Mouse (Mus musculus): ENCODE measurements at regions not wholly inside any gene's neighbourhood (a gene's known extent, or its start where the extent isn't known, plus 50 kb on each side); places are given as distances from the start of the nearest gene placed in this dataset.

DNA sequence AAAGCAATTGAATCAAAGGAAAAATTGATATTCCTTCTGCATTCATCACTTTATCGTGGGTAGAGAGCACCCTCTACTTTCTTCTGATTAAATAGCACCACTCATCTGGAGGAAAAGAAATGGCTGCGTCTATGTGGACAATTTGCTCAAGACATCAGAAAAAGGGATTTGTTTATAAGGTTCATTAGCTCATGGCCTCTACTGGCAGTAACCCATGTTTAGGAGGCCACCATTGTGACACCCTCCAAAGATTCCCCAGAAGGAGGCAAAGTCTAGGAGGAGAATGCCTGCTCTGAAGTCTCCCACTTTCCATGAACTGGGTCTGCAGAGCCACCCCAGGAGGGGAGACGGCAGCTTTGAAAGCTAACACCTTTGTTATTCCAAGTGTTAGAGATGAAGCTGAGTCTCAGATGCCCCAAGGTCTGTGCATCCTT is 147.2 kb upstream of the Plscr5 start:
- peak; percentile 3 for DNase-seq

DNA sequence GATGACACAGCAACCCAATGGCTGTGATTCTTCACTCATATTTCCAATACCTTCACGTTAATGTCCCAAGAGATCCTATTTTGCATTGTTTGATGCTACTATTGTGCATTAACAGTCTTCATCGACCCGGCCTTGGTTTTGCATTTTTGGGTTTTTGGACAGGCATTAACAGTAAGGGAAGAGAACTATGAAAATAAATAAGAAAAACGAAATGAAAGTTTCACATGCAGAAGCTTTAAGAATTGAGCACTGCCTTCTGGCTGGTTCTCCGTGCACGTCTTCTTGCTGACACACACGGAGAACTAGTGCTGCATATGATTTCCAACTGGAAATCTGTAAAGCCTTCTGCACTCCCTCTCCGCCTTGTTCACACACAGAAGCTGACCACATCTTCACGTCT is 148.6 kb upstream of the Plscr5 start:
- no peak for DNase-seq

DNA sequence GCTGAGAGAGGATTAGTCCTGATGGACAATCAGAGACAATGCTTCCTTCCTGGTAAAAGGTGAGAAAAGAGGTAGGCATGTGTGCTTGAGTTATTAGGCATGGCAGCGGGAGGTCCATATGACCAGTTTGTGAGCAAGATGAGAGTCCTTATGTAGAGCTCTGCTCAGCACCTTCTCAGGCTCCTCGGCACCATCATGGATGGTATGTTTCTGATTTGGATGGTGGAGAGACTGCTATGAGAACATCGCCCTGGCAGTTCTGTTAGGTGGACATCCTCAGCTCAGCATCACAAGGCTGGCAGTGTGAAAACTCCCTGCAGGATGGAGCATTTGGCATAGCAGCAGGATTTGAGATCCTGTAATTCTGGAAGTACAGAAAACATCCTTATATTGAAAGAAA is 176.2 kb upstream of the Plscr5 start:
- DNase-seq = no peak

DNA sequence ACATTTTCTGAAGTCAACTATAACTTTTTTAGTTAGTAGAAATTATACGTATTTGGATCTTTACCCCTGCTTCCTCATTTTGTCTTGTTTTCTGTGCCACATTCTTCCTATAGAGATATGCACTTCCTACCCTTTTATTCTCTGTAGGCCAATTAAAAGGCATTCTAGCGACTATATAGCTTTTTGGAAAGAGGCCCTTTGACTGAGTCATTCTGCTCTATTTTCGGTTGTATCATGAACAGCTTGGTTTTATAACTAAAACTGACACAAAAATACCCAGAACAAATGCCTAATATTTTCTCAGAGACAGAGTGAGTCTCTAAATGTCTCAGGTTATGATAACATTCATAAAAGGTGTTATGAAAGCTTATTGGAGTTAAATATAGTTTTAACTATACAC is 176.8 kb upstream of the Plscr5 start:
- no peak for DNase-seq

DNA sequence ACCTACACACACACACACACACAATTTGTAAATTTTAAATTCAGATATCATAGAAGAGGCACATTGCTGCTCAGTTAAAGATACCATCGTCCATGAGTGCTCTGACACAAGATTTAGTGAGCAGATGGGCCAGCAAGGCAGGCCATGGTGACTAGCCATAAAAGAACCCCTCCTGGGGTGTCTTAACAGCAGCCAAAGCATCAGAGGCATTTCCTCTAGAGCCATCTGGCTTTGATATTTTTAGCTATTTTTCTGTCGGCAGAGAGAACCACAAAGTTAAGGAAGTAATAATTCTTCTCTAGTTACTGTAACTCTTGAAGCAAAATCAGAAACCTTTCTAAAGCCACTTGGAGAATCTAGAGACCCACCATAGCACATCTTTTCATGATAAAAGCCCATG is 204.5 kb upstream of the Plscr5 start:
- no peak for DNase-seq

DNA sequence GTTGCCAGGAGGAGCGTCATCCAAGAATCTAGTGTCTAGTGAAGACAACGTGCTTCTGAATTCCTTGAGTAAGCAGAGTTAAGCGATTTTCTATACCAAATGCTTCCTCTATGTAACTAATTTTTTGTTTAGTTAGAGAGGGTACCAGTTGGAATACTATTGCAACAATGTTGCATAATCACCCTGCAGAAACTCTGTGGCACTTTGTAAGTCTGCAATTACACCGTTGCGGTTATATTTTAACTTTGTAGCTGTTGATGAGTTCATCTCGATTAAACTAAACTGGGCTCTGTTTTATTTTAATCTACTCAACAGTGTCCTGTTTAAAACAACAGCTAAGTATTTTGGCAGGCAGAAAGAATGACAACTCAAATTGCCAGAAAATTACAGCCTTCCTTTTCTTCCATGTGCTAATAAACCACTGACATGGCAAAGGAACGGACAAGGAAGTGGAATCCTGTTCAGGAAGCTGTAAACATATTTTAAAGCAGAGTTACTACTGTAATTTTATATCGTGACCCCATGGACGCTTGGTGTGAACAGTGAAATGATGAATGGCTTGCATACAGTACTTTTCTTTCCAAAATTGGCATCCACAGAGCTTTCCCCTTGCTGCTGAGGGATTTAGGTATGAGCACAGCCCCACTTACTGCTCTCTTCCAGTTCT is 210.6 kb upstream of the Plscr5 start:
- DNase-seq = peak; percentile 71

DNA sequence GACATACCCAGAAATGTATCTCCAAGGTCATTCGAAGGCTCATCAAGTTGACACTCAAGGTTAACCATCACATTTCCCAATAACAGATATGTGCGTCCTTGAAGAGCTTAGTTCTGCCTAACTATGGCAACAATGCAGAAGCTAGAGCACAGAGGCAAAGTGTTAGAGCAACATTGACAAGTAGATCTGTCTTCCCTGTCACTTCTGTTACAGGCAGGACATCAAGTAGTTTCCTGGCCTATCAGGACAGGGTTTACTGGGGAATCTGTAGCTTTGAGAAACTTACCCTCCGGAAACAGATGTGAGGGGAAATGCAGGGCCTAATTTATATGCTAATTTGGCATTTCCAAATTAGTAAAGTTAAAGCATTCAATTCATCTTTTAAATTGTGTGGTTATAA is 211.2 kb upstream of the Plscr5 start:
- DNase-seq = no peak

DNA sequence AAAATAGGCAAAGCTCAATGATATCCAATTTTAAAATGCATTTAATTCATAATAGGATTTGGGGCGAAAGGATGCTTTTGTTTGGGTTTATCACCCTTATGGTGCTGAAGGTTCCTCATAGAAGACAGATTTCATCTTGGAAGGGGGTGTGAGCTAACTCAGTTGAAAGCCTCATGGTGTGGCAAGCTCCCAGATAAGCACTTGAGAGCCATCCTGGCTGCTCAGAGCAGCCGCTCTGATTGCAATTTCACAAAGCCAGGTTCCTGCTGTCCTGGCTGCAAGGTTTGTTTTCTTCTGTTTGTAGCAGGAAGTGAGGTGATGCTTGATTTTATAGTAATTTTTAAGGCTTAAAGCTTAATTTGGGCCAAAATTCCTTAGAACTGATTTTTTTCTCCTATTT is 228.7 kb upstream of the Plscr5 start:
- DNase-seq = no peak

DNA sequence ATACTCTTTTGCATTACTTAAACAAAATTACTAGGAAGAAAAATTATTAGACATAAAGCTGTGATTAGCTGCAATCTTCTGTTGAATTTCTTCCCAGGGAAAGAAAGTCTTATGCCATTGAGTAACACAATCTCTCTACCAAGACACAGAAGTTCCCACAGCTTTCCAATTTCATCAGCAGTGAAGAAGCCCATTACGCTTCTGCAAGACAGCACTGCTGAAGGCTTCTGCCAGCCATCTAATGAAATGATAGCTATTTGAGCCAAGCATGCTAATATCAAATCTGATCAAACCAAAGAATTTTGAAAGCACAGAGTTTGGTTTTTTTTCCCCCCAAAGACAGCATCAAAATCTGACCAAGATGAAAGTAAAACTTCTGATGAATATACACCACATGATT is 230.0 kb upstream of the Plscr5 start:
- DNase-seq = no peak

DNA sequence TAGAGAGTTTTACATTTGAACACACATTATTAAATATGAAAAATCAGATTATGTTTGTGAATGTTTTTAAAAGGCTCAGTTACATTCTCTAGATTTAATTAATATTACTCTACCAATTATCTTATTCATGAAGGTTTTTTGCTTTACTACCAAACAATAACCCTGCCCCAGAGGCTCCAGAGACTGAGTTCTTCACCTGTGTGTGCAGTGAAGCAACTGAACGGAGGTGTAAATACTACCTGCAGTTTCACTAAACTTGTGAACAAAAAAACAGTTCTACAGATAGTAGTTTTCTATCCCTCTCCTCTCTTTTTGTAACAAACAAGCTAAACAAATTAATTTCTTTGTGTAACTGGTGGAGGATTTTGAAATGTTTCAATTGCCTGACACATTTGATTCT is 231.1 kb upstream of the Plscr5 start:
- DNase-seq = no peak

DNA sequence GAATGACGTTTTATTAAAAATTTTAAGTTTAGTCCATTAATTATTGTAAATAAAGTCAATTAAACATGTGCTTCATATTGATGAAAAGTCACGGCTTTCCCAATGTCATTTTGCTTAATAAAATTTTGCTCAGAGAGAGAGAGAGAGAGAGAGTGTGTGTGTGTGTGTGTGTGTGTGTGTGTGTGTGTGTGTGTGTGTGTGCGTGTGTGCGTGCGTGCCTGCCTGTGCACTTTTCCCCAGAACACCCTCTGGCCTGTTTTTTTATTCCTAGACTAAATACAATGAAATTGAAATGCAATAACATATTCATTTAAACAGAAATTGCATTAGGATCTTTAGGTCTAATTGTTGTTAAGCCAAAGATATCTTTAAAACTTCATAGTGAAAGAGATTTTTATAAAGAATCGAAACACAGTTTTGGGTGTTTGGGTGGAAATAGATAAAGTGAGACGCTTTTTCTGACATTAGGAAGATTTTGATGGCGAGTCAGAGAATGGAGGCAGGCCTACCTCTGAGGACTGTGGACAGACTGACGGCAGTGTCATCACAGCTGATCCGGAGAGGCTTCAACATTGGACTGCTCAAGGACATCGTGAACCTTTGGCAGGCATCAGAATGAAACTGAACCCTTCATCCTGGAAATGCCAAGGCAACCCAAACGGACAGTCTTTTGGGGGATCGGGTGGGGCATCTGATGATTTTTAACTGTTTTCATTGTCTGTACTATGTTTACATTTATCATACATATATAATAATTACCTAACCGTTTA is 232.0 kb upstream of the Plscr5 start:
- no peak for DNase-seq

DNA sequence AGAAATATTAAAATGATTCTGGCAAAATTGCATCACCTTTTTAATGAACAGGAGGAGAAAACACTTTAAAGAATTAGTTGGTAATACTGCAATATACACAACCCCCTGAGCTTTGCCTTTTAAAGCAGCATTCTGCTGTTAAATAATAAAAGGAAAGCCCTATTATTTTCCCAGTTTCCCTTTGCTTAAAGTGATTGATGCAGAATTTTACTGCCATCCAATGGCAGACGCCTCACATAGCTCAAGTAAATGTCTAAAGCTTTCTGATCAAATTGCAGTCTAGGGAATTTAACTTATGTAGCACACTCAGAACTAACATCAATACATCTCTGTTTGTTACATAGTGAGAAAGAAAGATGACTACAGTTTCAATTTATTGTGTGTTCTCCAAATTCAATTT is 233.1 kb upstream of the Plscr5 start:
- no peak for DNase-seq

DNA sequence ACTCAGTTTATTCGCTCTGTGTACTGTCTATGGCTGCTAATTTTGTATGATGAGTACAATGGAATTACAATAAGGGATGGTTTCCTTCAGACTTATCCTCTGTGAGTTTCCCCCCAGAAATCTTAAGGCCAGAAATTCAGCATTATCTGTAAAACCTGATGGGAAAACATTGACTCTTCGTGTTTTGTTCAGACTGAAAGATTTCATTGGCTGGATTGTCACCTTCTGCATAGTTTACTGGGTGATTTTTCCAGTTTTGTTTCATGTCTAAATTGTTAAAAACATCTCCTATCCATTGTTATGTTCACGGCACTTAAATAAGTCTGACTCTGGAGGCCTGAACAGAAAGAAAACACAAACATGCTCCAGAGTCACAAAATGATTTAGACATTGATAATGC is 233.7 kb upstream of the Plscr5 start:
- DNase-seq = no peak

DNA sequence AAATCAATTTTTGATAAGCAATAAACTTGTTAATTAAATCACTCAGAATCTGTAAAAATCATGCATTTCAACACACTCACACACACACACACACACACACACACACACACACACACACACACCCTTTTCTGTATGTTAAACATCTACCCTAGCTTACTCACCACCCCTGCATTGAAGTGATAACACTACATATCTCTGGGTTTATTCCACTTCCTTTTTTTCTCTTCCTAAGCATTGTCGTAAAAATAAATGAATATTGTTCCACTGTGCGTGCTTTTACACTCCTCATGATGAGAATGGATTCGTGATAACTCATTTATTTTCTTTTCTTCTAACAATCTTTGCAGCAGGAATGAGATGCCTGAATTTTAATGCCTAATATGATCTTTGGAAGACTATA is 234.3 kb upstream of the Plscr5 start:
- DNase-seq = no peak

DNA sequence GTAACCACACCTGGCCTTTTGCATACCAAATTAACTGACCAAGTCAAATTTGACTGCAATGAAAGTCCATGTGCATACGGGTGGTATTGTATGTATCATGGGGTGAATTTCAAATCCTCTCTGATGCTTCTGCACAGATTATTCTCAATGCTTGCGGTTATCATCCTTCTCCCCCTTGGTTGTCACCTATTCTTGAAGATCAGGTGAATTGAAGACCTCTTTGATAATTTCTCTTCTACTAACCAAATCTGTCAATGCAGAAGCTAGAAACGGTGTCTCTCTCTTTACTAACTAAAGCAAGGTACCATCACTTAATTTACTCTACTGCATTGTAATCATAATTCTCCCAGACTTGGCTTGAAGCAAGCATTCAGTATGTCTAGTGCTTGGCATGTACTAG is 235.7 kb upstream of the Plscr5 start:
- DNase-seq = no peak

DNA sequence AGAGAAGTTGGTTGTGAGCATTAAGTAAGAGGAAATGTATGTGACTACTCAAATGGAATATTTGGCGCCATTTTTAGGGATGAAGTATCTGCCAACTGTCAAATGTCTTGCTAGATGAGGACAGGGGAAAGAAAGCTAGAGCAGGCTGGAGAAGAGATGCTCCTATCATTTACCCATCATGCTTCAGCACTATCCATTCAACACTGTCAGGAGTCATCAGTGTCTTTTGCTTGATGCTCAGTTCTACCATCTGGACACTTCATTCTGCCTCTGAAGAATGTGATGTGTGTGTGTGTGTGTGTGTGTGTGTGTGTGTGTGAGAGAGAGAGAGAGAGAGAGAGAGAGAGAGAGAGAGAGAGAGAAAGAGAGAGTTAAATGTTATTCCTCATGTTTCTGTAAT is 244.0 kb upstream of the Plscr5 start:
- DNase-seq = no peak

DNA sequence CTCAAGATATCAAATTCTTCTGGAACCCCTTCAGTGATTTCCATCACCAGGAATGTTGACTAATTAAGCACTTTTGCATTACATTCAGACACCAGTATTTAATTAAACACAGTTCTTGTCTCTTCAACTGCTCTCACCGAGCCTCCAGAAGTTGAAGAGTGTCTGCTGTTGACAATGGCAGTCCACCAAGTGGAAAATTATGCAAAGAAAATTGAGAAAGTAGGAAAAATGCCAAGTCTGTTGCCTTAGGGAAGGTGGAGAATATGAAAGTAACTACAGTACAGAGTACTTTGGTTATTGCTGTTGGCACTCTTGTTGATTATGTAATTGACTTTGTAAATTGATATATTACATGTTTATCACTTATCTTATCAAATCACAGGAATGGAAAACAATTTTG is 250.7 kb upstream of the Plscr5 start:
- no peak for DNase-seq

DNA sequence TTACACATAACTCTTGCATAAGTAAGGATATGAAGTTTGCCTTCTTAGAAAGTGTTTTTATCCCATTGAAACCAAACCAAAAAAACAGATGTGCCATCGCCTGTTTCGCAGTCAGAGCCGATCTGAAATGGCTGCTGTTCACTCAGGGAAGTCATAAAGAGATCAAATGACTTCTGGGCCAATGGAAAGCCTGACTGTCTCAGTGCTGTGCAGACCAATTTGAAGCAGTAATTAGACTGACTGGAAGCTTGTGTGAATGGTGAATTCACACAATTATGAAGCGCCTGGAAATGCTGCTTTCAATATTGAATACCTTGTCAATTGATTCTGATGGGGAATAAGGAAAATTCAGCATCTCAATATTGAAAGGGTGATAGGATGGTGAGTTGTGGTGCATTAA is 254.0 kb upstream of the Plscr5 start:
- no peak for DNase-seq

DNA sequence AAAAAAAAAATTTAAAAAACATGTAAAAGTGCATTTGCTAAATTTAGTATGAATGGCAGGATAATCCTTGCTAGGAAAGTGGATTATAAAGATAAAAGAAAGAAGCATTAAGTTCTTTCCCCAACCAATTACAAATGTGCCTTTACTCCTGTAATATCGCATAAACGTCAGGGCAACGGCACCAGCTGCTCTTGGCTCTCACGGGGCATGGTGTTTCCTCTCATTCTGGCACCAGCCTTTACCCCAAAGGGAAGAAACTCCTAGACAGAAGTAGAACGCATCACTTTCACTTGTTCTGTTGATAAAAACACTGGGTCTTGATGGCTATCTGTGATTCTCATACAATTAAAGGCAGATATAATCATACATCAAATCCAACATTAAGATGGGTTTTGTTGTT is 288.7 kb upstream of the Plscr5 start:
- DNase-seq = no peak

DNA sequence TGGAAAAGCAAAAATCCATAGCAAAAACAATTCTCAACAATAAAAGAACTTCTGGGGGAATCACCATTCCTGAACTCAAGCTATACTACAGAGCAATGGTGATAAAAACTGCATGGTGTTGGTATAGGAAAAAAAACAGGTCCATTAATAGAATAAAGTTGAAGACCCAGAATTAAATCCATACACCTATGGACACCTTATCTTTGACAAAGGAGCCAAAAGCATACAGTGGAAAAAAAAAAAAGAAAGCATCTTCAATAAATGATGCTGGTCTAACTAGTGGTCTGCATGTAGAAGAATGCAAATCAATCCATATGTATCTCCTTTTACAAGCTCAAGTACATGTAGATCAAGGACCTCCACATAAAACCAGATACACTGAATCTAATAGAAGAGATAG is 291.8 kb upstream of the Plscr5 start:
- DNase-seq = no peak

DNA sequence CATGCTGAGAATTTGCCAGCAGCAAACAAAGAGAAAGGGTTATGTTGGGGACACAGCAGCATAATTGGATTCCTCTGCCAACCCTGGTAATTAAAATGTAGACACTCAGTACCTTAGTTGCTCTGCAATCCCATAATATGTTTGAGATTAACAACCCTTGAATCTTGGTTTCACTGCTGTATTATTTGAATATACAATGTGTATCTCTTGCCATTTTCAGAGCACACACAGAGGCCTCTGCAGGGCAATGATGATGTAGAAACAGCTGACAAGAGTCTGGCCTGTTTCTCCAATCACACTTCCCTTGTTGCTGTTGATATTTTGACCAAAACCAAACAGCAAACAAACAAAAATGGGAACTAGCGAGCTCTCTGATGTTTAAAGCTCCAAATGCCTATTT is 315.9 kb upstream of the Plscr5 start:
- DNase-seq = no peak

DNA sequence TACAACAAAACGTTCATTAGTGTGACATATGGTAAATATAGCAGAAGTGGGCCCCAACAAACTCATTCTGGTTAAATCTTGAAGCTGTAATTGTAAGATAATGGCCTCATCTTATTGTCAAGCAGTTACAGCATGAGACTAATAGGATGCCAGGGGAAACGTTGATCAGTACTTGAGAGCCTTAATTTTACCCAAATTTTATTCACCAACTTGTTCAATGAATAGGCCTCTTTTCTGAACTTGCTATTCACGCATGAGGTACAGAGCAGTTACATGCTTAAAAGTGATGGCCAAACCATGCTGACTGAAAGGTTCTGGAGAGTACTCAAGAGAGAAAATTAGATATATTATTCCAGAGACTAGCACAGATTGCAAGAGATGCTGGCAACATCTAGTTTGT is 361.2 kb upstream of the Plscr5 start:
- no peak for DNase-seq

DNA sequence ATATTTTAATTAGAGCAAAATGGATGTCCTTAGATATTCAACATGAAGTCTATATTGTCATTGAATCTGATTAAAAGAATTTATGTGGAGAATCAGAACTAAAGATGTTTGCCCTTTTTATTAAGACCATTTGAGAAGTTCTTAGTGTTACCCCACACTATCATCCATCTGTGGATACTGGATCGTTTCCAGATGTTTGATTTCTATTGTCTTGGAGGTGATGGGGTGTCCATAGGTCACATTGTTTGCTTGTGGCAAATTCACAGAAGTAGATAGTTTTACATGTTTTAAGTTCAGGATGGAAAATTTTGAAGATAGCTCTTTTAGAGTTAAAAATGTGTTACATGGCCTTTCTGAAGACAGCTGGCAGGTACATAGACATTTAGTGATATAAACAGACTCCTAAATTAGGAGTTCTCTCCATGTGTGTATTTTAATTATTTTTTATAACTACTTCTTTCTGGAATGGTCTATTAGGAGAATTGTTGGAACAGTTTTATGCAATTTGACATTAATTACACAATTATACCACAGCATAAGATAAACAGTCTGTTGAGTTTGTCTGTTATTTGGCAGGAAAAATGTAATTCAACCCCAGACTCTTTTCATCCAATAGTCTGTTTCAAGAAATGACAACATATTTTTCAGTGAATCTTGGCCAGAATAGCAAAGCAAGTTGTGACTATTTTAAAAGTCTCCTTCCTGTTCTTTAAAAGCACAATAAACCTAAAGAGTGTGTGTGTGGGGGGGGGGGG is 368.8 kb upstream of the Plscr5 start:
- DNase-seq = no peak

DNA sequence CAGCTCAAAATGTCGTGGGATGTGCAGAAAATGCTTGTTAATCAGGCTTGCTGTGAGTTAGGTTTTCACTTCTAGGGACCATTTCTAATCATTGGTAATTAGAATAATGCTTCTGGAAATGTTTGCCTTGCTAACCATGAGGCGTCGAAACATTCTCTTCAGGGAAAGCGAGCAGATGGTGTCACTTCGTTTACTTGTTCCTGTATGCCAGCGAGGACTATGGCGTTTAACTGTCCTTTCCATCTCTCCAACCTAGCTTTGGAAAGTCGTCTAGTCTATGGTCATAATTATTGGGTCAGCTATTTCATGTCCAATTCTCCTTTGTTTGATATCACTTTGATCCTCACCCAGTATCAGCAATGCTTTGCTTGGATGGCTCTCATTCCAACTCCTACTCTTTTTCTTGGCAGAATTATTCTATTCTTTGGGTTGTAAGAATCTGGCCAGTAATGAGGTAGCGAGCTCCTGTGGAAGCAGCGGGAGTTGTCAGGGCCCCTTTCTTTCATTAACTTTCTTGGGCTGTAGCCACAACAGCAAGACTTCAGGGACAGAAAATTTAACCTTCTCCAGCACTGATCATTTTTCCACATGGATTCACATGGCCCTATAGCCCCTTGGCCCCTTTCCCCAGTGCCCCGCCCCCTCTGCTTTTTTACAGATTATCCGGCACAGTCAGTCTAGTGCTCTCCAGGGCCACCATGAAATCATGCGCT is 374.0 kb upstream of the Plscr5 start:
- DNase-seq = no peak
